Mouse (Mus musculus) thymus, adult 2 months (tissue): ENCODE results near the gene Atp8b4. TPM values are rescaled to one million over a fixed set of nuclear protein-coding genes. Genes with fewer than 3 reads are reported as not detected.

Experiments
- DNase-seq: peaks from one replicate; pipeline ENCODE4 v3.0.0; 2021
- H3K27ac ChIP-seq: fragments of 200-500 bp; 2 replicates; pipeline ENCODE4 v1.5.1; 2012; ENCODE audit warnings: low read length, control low read depth; ENCODE audit not compliant: control insufficient read depth, insufficient read depth
- H3K27me3 ChIP-seq: fragments of 200-500 bp; 2 replicates; pipeline ENCODE4 v1.6.1; 2012; ENCODE audit warnings: mild to moderate bottlenecking, low read length, moderate library complexity, mixed read lengths; ENCODE audit not compliant: control insufficient read depth, insufficient read depth
- H3K36me3 ChIP-seq: fragments of 200-500 bp; 2 replicates; pipeline ENCODE4 v1.6.1; 2012; ENCODE audit warnings: mild to moderate bottlenecking, low read length, moderate library complexity; ENCODE audit not compliant: control insufficient read depth, insufficient read depth
- H3K4me1 ChIP-seq: fragments of 200-500 bp; replicated peaks from 2 replicates; pipeline ENCODE4 v1.6.1; 2012; ENCODE audit warnings: low read length; ENCODE audit not compliant: control insufficient read depth, insufficient read depth
- H3K4me3 ChIP-seq: fragments of 200-500 bp; 2 replicates; pipeline ENCODE4 v1.5.1; 2012; ENCODE audit warnings: mild to moderate bottlenecking, low read length, control low read depth, moderate library complexity; ENCODE audit not compliant: control insufficient read depth, insufficient read depth
- CTCF ChIP-seq: fragments of 200-500 bp; IDR thresholded peaks from 2 replicates; pipeline ENCODE4 v1.5.1; 2012; ENCODE audit warnings: mild to moderate bottlenecking, control low read depth, low read length, moderate library complexity, borderline replicate concordance; ENCODE audit not compliant: control insufficient read depth, poor library complexity, insufficient read depth; ENCODE audit errors: extremely low read depth
- POLR2A ChIP-seq: fragments of 200-500 bp; IDR thresholded peaks from 2 replicates; pipeline ENCODE4 v1.6.1; 2012; ENCODE audit warnings: mild to moderate bottlenecking, low read length, control low read depth, moderate library complexity; ENCODE audit not compliant: control insufficient read depth, poor library complexity, insufficient read depth; ENCODE audit errors: extremely low read depth
- WGBS: fragments of 180-500 bp; shearing (Covaris S2); methylation state at CpG from one replicate; pipeline ENCODE4 v1.1.7; 2018; 5-methylcytosine and 5-hydroxymethylcytosine counted together
- polyA plus RNA-seq: library from polyadenylated mRNA; depleted of rRNA; stranded (reverse); fragments of >200 nt; gene quantifications from 2 replicates; pipeline ENCODE4 v1.2.3, GENCODE M21; 2012

Gene Atp8b4
- polyA plus RNA-seq, 1 experiment: 4.7 TPM

GRCm38 (mm10) chr2:126445039-126445438 is 55.4 kb downstream of the Atp8b4 start:
- no peak overlapping the region for H3K27ac ChIP-seq

GRCm38 (mm10) chr2:126441586-126441985 is 58.9 kb downstream of the Atp8b4 start:
- 94% methylated on average over 4 of the region's 4 CpGs for WGBS

More at GRCm38 (mm10) chr2:126445039-126445438, 55.4 kb downstream of the Atp8b4 start:
- Histone ChIP-seq H3K36me3 (no peaks in the 10 kb centered on the region), H3K4me1 (no peaks in the 10 kb centered on the region), H3K4me3 (no peak overlapping the region), H3K27me3 (no peaks in the 10 kb centered on the region)
- no peak for TF ChIP-seq POLR2A
- no peak for TF ChIP-seq CTCF
- WGBS: 88% methylated on average over 6 of the region's 6 CpGs
- no peak for DNase-seq

GRCm38 (mm10) chr2:126434712-126435111 is 65.8 kb downstream of the Atp8b4 start:
- Histone ChIP-seq H3K27me3 (no peaks in the 10 kb centered on the region), H3K27ac (no peak overlapping the region), H3K4me1 (no peaks in the 10 kb centered on the region), H3K4me3 (no peak overlapping the region), H3K36me3 (no peaks in the 10 kb centered on the region)
- 85% methylated on average over 1 of the region's 1 CpGs for WGBS
- no peak for TF ChIP-seq POLR2A
- TF ChIP-seq CTCF: no peak
- no peak for DNase-seq

More at GRCm38 (mm10) chr2:126441586-126441985, 58.9 kb downstream of the Atp8b4 start:
- H3K4me1 ChIP-seq: no peaks in the 10 kb centered on the region
- DNase-seq: no peak
- H3K4me3 ChIP-seq: no peak overlapping the region
- TF ChIP-seq POLR2A (no peak), CTCF (no peak)
- no peaks in the 10 kb centered on the region for H3K27me3 ChIP-seq
- H3K27ac ChIP-seq: no peak overlapping the region
- no peaks in the 10 kb centered on the region for H3K36me3 ChIP-seq

GRCm38 (mm10) chr2:126434305-126434704 is 66.2 kb downstream of the Atp8b4 start:
- Histone ChIP-seq H3K4me1 (no peaks in the 10 kb centered on the region), H3K36me3 (no peaks in the 10 kb centered on the region), H3K27ac (no peak overlapping the region), H3K27me3 (no peaks in the 10 kb centered on the region), H3K4me3 (no peak overlapping the region)
- no peak for DNase-seq
- TF ChIP-seq POLR2A (no peak), CTCF (no peak)
- 95% methylated on average over 9 of the region's 9 CpGs for WGBS

- Histone ChIP-seq H3K4me1 (no peaks in the 10 kb centered on the region), H3K27ac (no peak overlapping the region), H3K27me3 (no peaks in the 10 kb centered on the region), H3K36me3 (no peaks in the 10 kb centered on the region), H3K4me3 (no peak overlapping the region)
- 93% methylated on average over 9 of the region's 9 CpGs for WGBS
- TF ChIP-seq POLR2A (no peak), CTCF (no peak)
- no peak for DNase-seq
Observed at GRCm38 (mm10) chr2:126432481-126433066, 67.9 kb downstream of the Atp8b4 start.

DNA sequence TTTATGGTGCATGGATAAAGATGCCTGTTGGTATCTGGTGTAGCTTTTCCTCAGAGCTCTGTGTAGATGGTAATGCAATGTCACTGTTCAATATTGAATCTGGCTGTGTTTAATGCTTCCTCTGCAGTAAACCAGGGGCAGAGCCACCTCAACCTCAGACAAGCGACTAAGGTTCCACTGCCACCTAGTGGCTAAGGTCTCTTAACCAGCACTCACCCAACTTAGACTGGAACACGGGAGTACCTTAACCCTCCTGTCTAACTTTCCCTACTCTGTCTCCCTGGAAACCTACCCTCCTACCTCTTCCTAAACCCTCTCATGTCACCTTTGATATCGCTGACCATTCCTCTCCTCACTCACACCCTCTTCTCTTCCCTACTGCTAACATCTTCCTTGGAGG is 71.2 kb downstream of the Atp8b4 start:
- TF ChIP-seq POLR2A (no peak), CTCF (no peak)

GRCm38 (mm10) chr2:126425223-126425622 is 75.3 kb downstream of the Atp8b4 start:
- no peak for DNase-seq
- 96% methylated on average over 3 of the region's 3 CpGs for WGBS
- Histone ChIP-seq H3K36me3 (no peaks in the 10 kb centered on the region), H3K4me1 (no peaks in the 10 kb centered on the region), H3K4me3 (no peak overlapping the region), H3K27ac (no peak overlapping the region), H3K27me3 (no peaks in the 10 kb centered on the region)
- no peak for TF ChIP-seq POLR2A
- TF ChIP-seq CTCF: no peak

More for the DNA sequence above, 71.2 kb downstream of the Atp8b4 start:
- 36% methylated on average over 3 of the region's 3 CpGs for WGBS
- H3K27ac ChIP-seq: no peak overlapping the region
- no peaks in the 10 kb centered on the region for H3K27me3 ChIP-seq
- no peaks in the 10 kb centered on the region for H3K36me3 ChIP-seq
- no peak overlapping the region for H3K4me3 ChIP-seq
- H3K4me1 ChIP-seq: no peaks in the 10 kb centered on the region
- peak; percentile 60 for DNase-seq
